Mouse (Mus musculus): ENCODE data around the gene Baz1b. TPM values are rescaled to one million over a fixed set of nuclear protein-coding genes. Genes with fewer than 3 reads are reported as not detected.

The Baz1b gene
- total and polyA plus RNA-seq, 3 experiments, result 67.9 to 232 (median 187) TPM

- ATAC-seq (ENCODE audit: extremely low read depth, insufficient number of reproducible peaks, low FRiP score, poor library complexity, severe bottlenecking), result no peak
- TF ChIP-seq GATA2 (IDR thresholded peaks at IDR 0.05; ENCODE audit: borderline replicate concordance, low read depth, low read length) (no peak), TAL1 (conservative IDR thresholded peaks at IDR 0.05; ENCODE audit: low read depth, low read length) (no peak), POLR2AphosphoS5 (IDR thresholded peaks at IDR 0.05; ENCODE audit: insufficient replicate concordance, low read depth, low read length) (no peak), CTCF (IDR thresholded peaks at IDR 0.05; ENCODE audit: low read depth, low read length) (no peak), GATA1 (IDR thresholded peaks at IDR 0.05; ENCODE audit: borderline replicate concordance, low read length) (no peak)
These were observed 83.3 kb downstream of the Baz1b start for GRCm38 (mm10) chr5:135270361-135270760.

DNA sequence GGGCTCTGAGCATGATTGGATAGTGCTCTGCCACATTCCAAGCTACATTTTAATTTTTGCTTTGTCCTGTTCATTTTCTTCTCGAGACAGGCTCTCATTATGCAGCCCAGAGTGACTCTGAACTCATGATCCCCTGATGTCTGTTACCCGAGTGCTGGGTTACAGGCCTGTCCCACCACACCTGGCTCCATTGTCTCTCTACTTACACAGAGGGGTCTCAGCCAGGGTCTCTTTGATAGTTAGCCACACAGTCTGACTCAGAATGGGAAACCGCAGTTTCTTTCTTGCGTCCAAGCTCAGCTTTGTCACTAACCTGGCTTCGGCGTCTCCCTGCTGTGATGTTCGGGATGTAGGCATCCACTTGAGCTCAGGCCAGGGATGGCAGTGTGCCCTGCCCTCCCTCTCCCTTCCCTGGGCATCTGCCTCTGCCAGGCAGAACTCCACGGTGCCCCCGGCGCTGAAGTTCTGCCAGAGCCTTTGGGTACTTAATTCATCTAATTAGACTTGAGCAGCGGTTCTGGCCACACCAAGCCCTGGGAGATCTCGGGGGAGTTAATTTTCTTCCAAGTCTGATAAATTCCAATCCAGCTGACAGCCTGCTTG, 84.6 kb downstream of the Baz1b start:
- Histone ChIP-seq H3K27me3 (ENCODE audit: insufficient read depth, low read length) (peaks cover 10% of the 10 kb centered on the region; the same call in 1 of the 2 replicates), H3K9me3 (replicated peaks) (no peaks in the 10 kb centered on the region), H3K4me1 (ENCODE audit: insufficient read depth, low read depth, low read length) (no peaks in the 10 kb centered on the region), H3K36me3 (replicated peaks) (no peaks in the 10 kb centered on the region), H3K4me3 (ENCODE audit: low read depth, low read length) (no peak overlapping the region)
- no peak for TF ChIP-seq GATA2 (IDR thresholded peaks at IDR 0.05; ENCODE audit: borderline replicate concordance, low read depth, low read length)
- no peak for TF ChIP-seq CTCF (IDR thresholded peaks at IDR 0.05; ENCODE audit: low read depth, low read length)
- TF ChIP-seq TAL1 (conservative IDR thresholded peaks at IDR 0.05; ENCODE audit: low read depth, low read length), result no peak
- DNase-seq (ENCODE audit: low spot score), result no peak
- no peak for ATAC-seq (ENCODE audit: extremely low read depth, insufficient number of reproducible peaks, low FRiP score, poor library complexity, severe bottlenecking)

More at GRCm38 (mm10) chr5:135270361-135270760, 83.3 kb downstream of the Baz1b start:
- no peak for DNase-seq (ENCODE audit: low spot score)
- Histone ChIP-seq H3K4me1 (ENCODE audit: insufficient read depth, low read depth, low read length) (no peaks in the 10 kb centered on the region), H3K36me3 (replicated peaks) (no peaks in the 10 kb centered on the region), H3K9me3 (replicated peaks) (no peaks in the 10 kb centered on the region), H3K27me3 (ENCODE audit: insufficient read depth, low read length) (peaks cover 10% of the 10 kb centered on the region; the same call in 1 of the 2 replicates), H3K4me3 (ENCODE audit: low read depth, low read length) (no peak overlapping the region)

GRCm38 (mm10) chr5:135274663-135275396, 87.8 kb downstream of the Baz1b start:
- no peak for DNase-seq (ENCODE audit: low spot score)
- H3K36me3 ChIP-seq (replicated peaks), result no peaks in the 10 kb centered on the region
- H3K9me3 ChIP-seq (replicated peaks), result no peaks in the 10 kb centered on the region
- no peaks in the 10 kb centered on the region for H3K4me1 ChIP-seq (ENCODE audit: insufficient read depth, low read depth, low read length)
- no peak for ATAC-seq (ENCODE audit: extremely low read depth, insufficient number of reproducible peaks, low FRiP score, poor library complexity, severe bottlenecking)
- peaks cover 10% of the 10 kb centered on the region; the same call in 1 of the 2 replicates for H3K27me3 ChIP-seq (ENCODE audit: insufficient read depth, low read length)
- no peak overlapping the region for H3K4me3 ChIP-seq (ENCODE audit: low read depth, low read length)
- TF ChIP-seq POLR2AphosphoS5 (IDR thresholded peaks at IDR 0.05; ENCODE audit: insufficient replicate concordance, low read depth, low read length), result no peak
- no peak for TF ChIP-seq GATA2 (IDR thresholded peaks at IDR 0.05; ENCODE audit: borderline replicate concordance, low read depth, low read length)
- TF ChIP-seq TAL1 (conservative IDR thresholded peaks at IDR 0.05; ENCODE audit: low read depth, low read length), result no peak
- TF ChIP-seq GATA1 (IDR thresholded peaks at IDR 0.05; ENCODE audit: borderline replicate concordance, low read length), result no peak
- no peak for TF ChIP-seq CTCF (IDR thresholded peaks at IDR 0.05; ENCODE audit: low read depth, low read length)

- TF ChIP-seq GATA1 (IDR thresholded peaks at IDR 0.05; ENCODE audit: borderline replicate concordance, low read length) (no peak), CTCF (IDR thresholded peaks at IDR 0.05; ENCODE audit: low read depth, low read length) (no peak), GATA2 (IDR thresholded peaks at IDR 0.05; ENCODE audit: borderline replicate concordance, low read depth, low read length) (no peak), POLR2AphosphoS5 (IDR thresholded peaks at IDR 0.05; ENCODE audit: insufficient replicate concordance, low read depth, low read length) (no peak)
- Histone ChIP-seq H3K9me3 (replicated peaks) (no peaks in the 10 kb centered on the region), H3K4me1 (ENCODE audit: insufficient read depth, low read depth, low read length) (no peaks in the 10 kb centered on the region), H3K36me3 (replicated peaks) (no peaks in the 10 kb centered on the region), H3K27me3 (ENCODE audit: insufficient read depth, low read length) (peaks cover 13% of the 10 kb centered on the region), H3K4me3 (ENCODE audit: low read depth, low read length) (no peak overlapping the region)
- ATAC-seq (ENCODE audit: extremely low read depth, insufficient number of reproducible peaks, low FRiP score, poor library complexity, severe bottlenecking) (no peak), DNase-seq (ENCODE audit: low spot score) (no peak)
These were observed 89.5 kb downstream of the Baz1b start for GRCm38 (mm10) chr5:135276597-135276996.

GRCm38 (mm10) chr5:135280226-135280625, 93.2 kb downstream of the Baz1b start:
- no peak for DNase-seq (ENCODE audit: low spot score)
- H3K27me3 ChIP-seq (ENCODE audit: insufficient read depth, low read length), result peaks cover 21% of the 10 kb centered on the region
- no peak for ATAC-seq (ENCODE audit: extremely low read depth, insufficient number of reproducible peaks, low FRiP score, poor library complexity, severe bottlenecking)
- H3K4me1 ChIP-seq (ENCODE audit: insufficient read depth, low read depth, low read length), result no peaks in the 10 kb centered on the region
- no peak overlapping the region for H3K4me3 ChIP-seq (ENCODE audit: low read depth, low read length)
- no peaks in the 10 kb centered on the region for H3K9me3 ChIP-seq (replicated peaks)
- TF ChIP-seq POLR2AphosphoS5 (IDR thresholded peaks at IDR 0.05; ENCODE audit: insufficient replicate concordance, low read depth, low read length) (no peak), GATA1 (IDR thresholded peaks at IDR 0.05; ENCODE audit: borderline replicate concordance, low read length) (no peak), TAL1 (conservative IDR thresholded peaks at IDR 0.05; ENCODE audit: low read depth, low read length) (no peak), CTCF (IDR thresholded peaks at IDR 0.05; ENCODE audit: low read depth, low read length) (no peak), GATA2 (IDR thresholded peaks at IDR 0.05; ENCODE audit: borderline replicate concordance, low read depth, low read length) (no peak)
- no peaks in the 10 kb centered on the region for H3K36me3 ChIP-seq (replicated peaks)

DNA sequence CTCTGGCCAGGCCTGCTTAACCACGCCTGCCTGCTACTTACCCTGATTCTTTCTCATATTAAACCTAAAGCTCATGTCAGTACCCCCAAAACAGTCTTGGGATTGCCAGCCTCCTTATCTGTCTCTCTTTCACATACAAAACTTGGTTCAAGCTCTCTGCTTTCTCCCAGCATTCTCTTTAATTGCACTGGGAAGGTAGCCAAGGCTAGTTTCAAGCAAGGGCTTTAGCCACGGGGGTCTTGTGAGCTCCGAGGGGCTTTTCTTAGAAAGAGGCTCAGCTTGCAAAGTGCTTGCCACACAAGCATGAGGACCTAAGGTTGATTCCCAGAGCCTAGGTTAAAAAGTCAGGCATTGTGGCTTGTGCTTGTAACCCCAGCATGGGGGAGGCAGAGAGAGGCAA, 98.1 kb downstream of the Baz1b start:
- Histone ChIP-seq H3K4me3 (ENCODE audit: low read depth, low read length) (no peak overlapping the region), H3K27me3 (ENCODE audit: insufficient read depth, low read length) (peaks cover 24% of the 10 kb centered on the region), H3K36me3 (replicated peaks) (no peaks in the 10 kb centered on the region), H3K9me3 (replicated peaks) (no peaks in the 10 kb centered on the region), H3K4me1 (ENCODE audit: insufficient read depth, low read depth, low read length) (no peaks in the 10 kb centered on the region)
- DNase-seq (ENCODE audit: low spot score) (no peak), ATAC-seq (ENCODE audit: extremely low read depth, insufficient number of reproducible peaks, low FRiP score, poor library complexity, severe bottlenecking) (no peak)
- no peak for TF ChIP-seq GATA1 (IDR thresholded peaks at IDR 0.05; ENCODE audit: borderline replicate concordance, low read length)
- TF ChIP-seq TAL1 (conservative IDR thresholded peaks at IDR 0.05; ENCODE audit: low read depth, low read length), result no peak
- TF ChIP-seq POLR2AphosphoS5 (IDR thresholded peaks at IDR 0.05; ENCODE audit: insufficient replicate concordance, low read depth, low read length), result no peak
- no peak for TF ChIP-seq GATA2 (IDR thresholded peaks at IDR 0.05; ENCODE audit: borderline replicate concordance, low read depth, low read length)
- TF ChIP-seq CTCF (IDR thresholded peaks at IDR 0.05; ENCODE audit: low read depth, low read length), result no peak
